Mouse (Mus musculus) liver, embryonic 12.5 days (tissue): ENCODE results near the gene Bcl6b. TPM values are rescaled to one million over a fixed set of nuclear protein-coding genes. Genes with fewer than 3 reads are reported as not detected.

Experiments used
- ATAC-seq: fragments of 200-750 bp; cut with Nextera tagmentation; 2 replicates; pipeline ENCODE4 v1.8.0; 2017; ENCODE audit warnings: moderate number of reproducible peaks, mild to moderate bottlenecking, moderate library complexity
- H3K27ac ChIP-seq: fragments of 300-500 bp; sonication (generic); 2 replicates; pipeline ENCODE4 v1.5.1; 2016; ENCODE audit warnings: mild to moderate bottlenecking
- H3K27me3 ChIP-seq: fragments of 300-500 bp; sonication (generic); replicated peaks from 2 replicates; pipeline ENCODE4 v1.6.1; 2016; ENCODE audit warnings: mild to moderate bottlenecking, moderate library complexity
- H3K36me3 ChIP-seq: fragments of 300-500 bp; sonication (generic); 2 replicates; pipeline ENCODE4 v1.6.1; 2016; ENCODE audit warnings: mild to moderate bottlenecking, moderate library complexity
- H3K4me1 ChIP-seq: fragments of 300-500 bp; sonication (generic); 2 replicates; pipeline ENCODE4 v1.6.1; 2016
- H3K4me2 ChIP-seq: fragments of 300-500 bp; sonication (generic); 2 replicates; pipeline ENCODE4 v1.6.1; 2016; ENCODE audit warnings: mild to moderate bottlenecking, moderate library complexity
- H3K4me3 ChIP-seq: fragments of 300-500 bp; sonication (generic); 2 replicates; pipeline ENCODE4 v1.5.1; 2016; ENCODE audit warnings: mild to moderate bottlenecking, moderate library complexity
- H3K9ac ChIP-seq: fragments of 300-500 bp; sonication (generic); 2 replicates; pipeline ENCODE4 v1.6.1; 2016; ENCODE audit warnings: mild to moderate bottlenecking, moderate library complexity
- H3K9me3 ChIP-seq: fragments of 300-500 bp; sonication (generic); replicated peaks from 2 replicates; pipeline ENCODE4 v1.6.1; 2016; ENCODE audit warnings: mild to moderate bottlenecking, moderate library complexity
- WGBS: fragments of 180-500 bp; shearing (Covaris S2); methylation state at CpG from one replicate; pipeline ENCODE4 v1.1.7; 2016; ENCODE audit not compliant: insufficient replicate concordance; 5-methylcytosine and 5-hydroxymethylcytosine counted together
- microRNA counts: library from miRNA; unstranded; fragments of <30 nt; microRNA quantifications from one replicate; lab custom pipeline; 2017
- microRNA-seq: library from miRNA; unstranded; fragments of <30 nt; microRNA quantifications from one replicate; pipeline ENCODE4, GENCODE M21; 2017
- polyA plus RNA-seq: library from polyadenylated mRNA; unstranded; fragments of >200 nt; fragmentation: Nextera tagmentation; extraction: Ambion mirVana; gene quantifications from 2 replicates; pipeline ENCODE4 v1.2.1, GENCODE M21; 2016

The Bcl6b gene
- polyA plus RNA-seq, 1 experiment from 2014 or later = 2.8 TPM

DNA sequence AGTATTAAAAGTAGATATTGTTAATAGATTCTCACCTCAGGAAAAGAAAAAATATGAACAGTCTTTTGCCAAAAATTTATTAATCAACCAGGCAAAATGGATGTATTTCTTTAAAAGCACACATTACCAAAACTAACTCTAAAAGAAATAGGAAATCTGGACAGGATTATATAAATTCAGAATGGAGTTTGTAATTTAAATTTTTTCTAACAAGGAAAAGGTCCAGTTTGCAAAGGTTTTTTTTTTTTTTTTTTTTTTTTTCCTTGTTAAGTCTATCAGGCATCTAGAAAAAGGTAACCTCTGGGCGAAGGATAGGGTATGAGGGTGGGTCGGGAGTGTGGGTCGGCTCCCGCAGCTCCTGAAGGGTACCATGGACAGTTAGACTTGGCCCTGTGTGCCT lies 49.1 kb downstream of the Bcl6b start:
- Histone ChIP-seq H3K4me2 (no peak overlapping the region), H3K4me1 (no peaks in the 10 kb centered on the region), H3K4me3 (no peak overlapping the region), H3K36me3 (no peaks in the 10 kb centered on the region), H3K27me3 (no peaks in the 10 kb centered on the region), H3K9ac (no peak overlapping the region), H3K27ac (no peak overlapping the region), H3K9me3 (no peaks in the 10 kb centered on the region)
- 81% methylated on average over 4 of the region's 4 CpGs for WGBS
- ATAC-seq = no peak

DNA sequence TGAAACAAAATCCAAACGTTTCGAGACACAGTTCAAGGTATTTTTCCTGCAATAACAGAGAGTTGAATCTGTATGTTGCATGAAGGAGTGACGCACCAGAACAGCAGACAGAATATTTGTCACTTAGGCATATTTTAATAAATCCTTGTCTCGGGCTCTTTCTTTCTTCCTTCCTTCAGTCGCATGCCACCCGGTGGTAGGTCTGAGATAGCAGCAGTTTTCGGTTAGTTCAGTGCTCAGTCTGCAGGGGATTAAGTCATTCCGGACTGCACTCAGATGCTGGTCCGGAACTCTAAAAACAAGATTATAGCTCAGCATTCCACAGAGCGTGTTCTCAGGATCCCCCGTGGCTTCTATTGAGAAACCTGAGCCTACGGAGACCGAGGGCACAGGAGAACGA lies 50.2 kb downstream of the Bcl6b start:
- no peak overlapping the region for H3K9ac ChIP-seq
- H3K36me3 ChIP-seq = no peaks in the 10 kb centered on the region
- H3K27ac ChIP-seq = no peak overlapping the region
- ATAC-seq = no peak
- H3K4me1 ChIP-seq = no peaks in the 10 kb centered on the region
- no peaks in the 10 kb centered on the region for H3K27me3 ChIP-seq
- no peak overlapping the region for H3K4me3 ChIP-seq
- 37% methylated on average over 14 of the region's 14 CpGs for WGBS
- no peaks in the 10 kb centered on the region for H3K9me3 ChIP-seq
- H3K4me2 ChIP-seq = no peak overlapping the region

DNA sequence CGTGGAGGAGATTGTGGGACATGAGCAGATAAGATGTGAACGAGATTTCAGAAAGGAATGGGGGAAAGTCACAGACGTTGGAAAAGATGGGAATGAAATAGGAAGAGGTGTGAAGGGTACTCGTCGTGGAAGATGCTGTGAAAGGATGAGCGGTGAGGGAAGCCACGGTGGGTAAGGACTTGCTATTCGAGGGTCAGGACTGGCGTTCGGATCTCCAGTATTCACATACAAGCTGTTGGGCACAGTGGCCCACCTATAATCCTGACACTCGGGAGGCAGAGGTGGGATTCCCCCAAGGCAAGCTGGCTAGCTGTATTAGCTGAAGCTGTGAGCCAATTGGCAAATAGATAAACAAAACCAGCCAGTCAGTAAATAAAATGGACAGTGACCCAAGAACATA lies 50.8 kb downstream of the Bcl6b start:
- no peaks in the 10 kb centered on the region for H3K36me3 ChIP-seq
- H3K4me3 ChIP-seq = no peak overlapping the region
- H3K4me2 ChIP-seq = no peak overlapping the region
- WGBS = 62% methylated on average over 11 of the region's 11 CpGs
- no peak for ATAC-seq
- H3K27ac ChIP-seq = no peak overlapping the region
- no peaks in the 10 kb centered on the region for H3K9me3 ChIP-seq
- H3K27me3 ChIP-seq = no peaks in the 10 kb centered on the region
- H3K4me1 ChIP-seq = no peaks in the 10 kb centered on the region
- H3K9ac ChIP-seq = no peak overlapping the region

DNA sequence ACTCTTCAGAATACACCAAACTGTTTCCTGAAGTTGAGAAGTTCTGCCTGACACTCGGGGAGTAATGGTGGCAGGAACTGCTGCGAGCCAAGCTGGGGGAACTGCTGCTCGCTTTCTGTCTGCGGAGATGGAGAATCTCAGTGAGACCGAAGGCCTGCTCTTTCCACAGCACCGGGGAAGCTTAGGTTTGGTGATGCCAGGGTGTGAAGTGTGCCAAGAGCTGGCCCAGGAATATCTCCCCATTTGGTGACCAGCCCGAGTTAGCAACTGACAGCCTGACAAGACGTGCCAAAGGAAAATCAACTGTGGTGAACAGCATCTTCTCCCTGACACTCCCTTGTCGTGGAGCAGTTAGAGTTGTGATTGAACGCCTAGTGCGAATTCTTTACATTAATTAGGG lies 51.3 kb downstream of the Bcl6b start:
- 77% methylated on average over 11 of the region's 11 CpGs for WGBS
- no peak overlapping the region for H3K4me2 ChIP-seq
- no peaks in the 10 kb centered on the region for H3K27me3 ChIP-seq
- no peak overlapping the region for H3K9ac ChIP-seq
- H3K9me3 ChIP-seq = no peaks in the 10 kb centered on the region
- no peaks in the 10 kb centered on the region for H3K4me1 ChIP-seq
- no peaks in the 10 kb centered on the region for H3K36me3 ChIP-seq
- H3K4me3 ChIP-seq = no peak overlapping the region
- ATAC-seq = no peak
- no peak overlapping the region for H3K27ac ChIP-seq

DNA sequence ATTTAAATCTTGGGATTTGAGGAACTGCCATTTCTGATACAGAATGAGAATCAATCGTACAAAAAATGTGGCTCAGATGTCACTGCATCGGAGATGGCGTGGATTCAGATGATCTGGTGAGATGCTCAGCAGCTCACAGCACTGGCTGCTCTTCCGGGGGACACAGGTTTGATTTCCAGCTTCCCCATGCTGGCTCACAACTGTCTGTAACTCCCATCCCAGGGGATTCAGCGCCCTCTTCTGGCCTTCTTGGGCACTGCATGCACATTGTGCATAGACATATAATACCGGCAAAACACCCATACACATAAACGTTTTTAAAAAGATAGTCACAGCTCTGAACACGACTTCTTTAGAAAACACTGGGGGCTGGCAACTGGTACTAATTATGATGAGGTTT lies 52.0 kb downstream of the Bcl6b start:
- H3K27me3 ChIP-seq = no peaks in the 10 kb centered on the region
- H3K9ac ChIP-seq = no peak overlapping the region
- H3K4me3 ChIP-seq = no peak overlapping the region
- 60% methylated on average over 8 of the region's 8 CpGs for WGBS
- no peak overlapping the region for H3K27ac ChIP-seq
- H3K9me3 ChIP-seq = no peaks in the 10 kb centered on the region
- H3K4me1 ChIP-seq = no peaks in the 10 kb centered on the region
- no peak overlapping the region for H3K4me2 ChIP-seq
- ATAC-seq = no peak
- no peaks in the 10 kb centered on the region for H3K36me3 ChIP-seq

DNA sequence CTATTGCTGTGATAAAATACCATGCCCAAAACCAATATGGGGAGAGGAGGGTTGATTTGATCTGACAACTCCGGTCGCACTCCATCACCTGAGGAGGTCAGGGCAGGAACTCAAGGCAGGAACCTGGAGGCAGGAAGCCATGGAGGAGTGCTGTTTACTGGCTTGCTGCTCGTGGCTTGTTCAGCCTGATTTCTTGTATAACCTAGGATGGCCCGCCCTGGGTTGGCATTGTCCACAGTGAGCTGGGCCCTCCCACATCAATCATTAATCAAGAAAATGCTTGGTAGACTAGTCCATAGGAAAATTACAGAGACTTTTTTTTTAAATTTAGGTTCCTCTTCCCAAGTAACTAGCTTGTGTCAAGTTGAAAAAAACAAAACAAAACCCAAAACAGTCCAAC lies 55.1 kb downstream of the Bcl6b start:
- Histone ChIP-seq H3K9me3 (no peaks in the 10 kb centered on the region), H3K27ac (no peak overlapping the region), H3K4me2 (no peak overlapping the region), H3K4me3 (no peak overlapping the region), H3K27me3 (no peaks in the 10 kb centered on the region), H3K36me3 (no peaks in the 10 kb centered on the region), H3K9ac (no peak overlapping the region), H3K4me1 (no peaks in the 10 kb centered on the region)
- no peak for ATAC-seq
- WGBS = 57% methylated on average over 4 of the region's 4 CpGs

MicroRNA genes within 50 kb of the gene (microRNA counts, 519-probe panel; counts per million panel counts)
- microRNA mmu-miR-195 (lab: Ali Mortazavi, UCI) (582 counts per million, percentile 70 among the panel's probes with 10 or more counts), microRNA mmu-miR-497 (lab: Ali Mortazavi, UCI) (582 counts per million, percentile 70 among the panel's probes with 10 or more counts)

Small RNA genes lying within 50 kb of the gene (microRNA-seq; reads per million reads assigned to microRNA genes)
- gene Mir195a (335 reads per million, percentile 62 among the genes with 10 or more reads in this experiment), gene Mir497 (not detected), gene Mir497b (not detected)

Other genes starting within 250 kb of the Bcl6b start
- gene Ctdnep1, start 248.6 kb downstream of the Bcl6b start, polyA plus RNA-seq = 14.0 and 15.2 TPM in 2 replicates
- gene Elp5, start 247.3 kb downstream of the Bcl6b start, polyA plus RNA-seq = 88.1 and 91.8 TPM in 2 replicates
- 260 and 270 TPM in 2 replicates for gene Gabarap, start 238.7 kb downstream of the Bcl6b start, polyA plus RNA-seq
- gene Phf23, start 234.0 kb downstream of the Bcl6b start, polyA plus RNA-seq = 39.5 and 40.9 TPM in 2 replicates
- 13.4 and 13.7 TPM in 2 replicates for gene Dvl2, start 229.2 kb downstream of the Bcl6b start, polyA plus RNA-seq
- gene Acadvl, start 214.4 kb downstream of the Bcl6b start, polyA plus RNA-seq = 89.9 and 91.3 TPM in 2 replicates
- 2.3 and 2.7 TPM in 2 replicates for gene Dlg4, start 212.9 kb downstream of the Bcl6b start, polyA plus RNA-seq
- 0.51 and 0.63 TPM in 2 replicates for gene Asgr1, start 175.7 kb downstream of the Bcl6b start, polyA plus RNA-seq
- gene Asgr2, start 137.2 kb downstream of the Bcl6b start, polyA plus RNA-seq = 4.3 and 4.8 TPM in 2 replicates
- 0.72 and 0.80 TPM in 2 replicates for gene Mgl2, start 99.5 kb downstream of the Bcl6b start, polyA plus RNA-seq
- 0.33 TPM in 1 of 2 replicates, not detected in the other for gene Clec10a, start 73.6 kb downstream of the Bcl6b start, polyA plus RNA-seq
- gene Slc16a11, start 17.0 kb downstream of the Bcl6b start, polyA plus RNA-seq = 1.5 and 1.8 TPM in 2 replicates
- 6.1 and 8.5 TPM in 2 replicates for gene Slc16a13, start 8.7 kb downstream of the Bcl6b start, polyA plus RNA-seq
- 97.4 and 104 TPM in 2 replicates for gene 0610010K14Rik, start 8.1 kb upstream of the Bcl6b start, polyA plus RNA-seq
- gene Gm21988, start 10.0 kb upstream of the Bcl6b start, polyA plus RNA-seq = 6.2 and 7.8 TPM in 2 replicates
- 159 and 173 TPM in 2 replicates for gene Rnasek, start 10.0 kb upstream of the Bcl6b start, polyA plus RNA-seq
- 24.7 and 26.8 TPM in 2 replicates for gene Alox12, start 25.6 kb upstream of the Bcl6b start, polyA plus RNA-seq
- 0.12 and 0.20 TPM in 2 replicates for gene Alox12e, start 92.8 kb upstream of the Bcl6b start, polyA plus RNA-seq
- 0.88 and 1.9 TPM in 2 replicates for gene Alox15, start 122.2 kb upstream of the Bcl6b start, polyA plus RNA-seq
- gene Pelp1, start 180.2 kb upstream of the Bcl6b start, polyA plus RNA-seq = 28.6 and 29.7 TPM in 2 replicates
- 17.9 and 22.5 TPM in 2 replicates for gene Arrb2, start 202.8 kb upstream of the Bcl6b start, polyA plus RNA-seq
- 19.7 and 21.7 TPM in 2 replicates for gene Med11, start 222.1 kb upstream of the Bcl6b start, polyA plus RNA-seq
- 0.12 and 0.23 TPM in 2 replicates for gene Zmynd15, start 229.6 kb upstream of the Bcl6b start, polyA plus RNA-seq
- gene Cxcl16, start 230.2 kb upstream of the Bcl6b start, polyA plus RNA-seq = 0.87 and 1.1 TPM in 2 replicates